Mouse (Mus musculus): ENCODE results near the gene Dcbld1.

DNA sequence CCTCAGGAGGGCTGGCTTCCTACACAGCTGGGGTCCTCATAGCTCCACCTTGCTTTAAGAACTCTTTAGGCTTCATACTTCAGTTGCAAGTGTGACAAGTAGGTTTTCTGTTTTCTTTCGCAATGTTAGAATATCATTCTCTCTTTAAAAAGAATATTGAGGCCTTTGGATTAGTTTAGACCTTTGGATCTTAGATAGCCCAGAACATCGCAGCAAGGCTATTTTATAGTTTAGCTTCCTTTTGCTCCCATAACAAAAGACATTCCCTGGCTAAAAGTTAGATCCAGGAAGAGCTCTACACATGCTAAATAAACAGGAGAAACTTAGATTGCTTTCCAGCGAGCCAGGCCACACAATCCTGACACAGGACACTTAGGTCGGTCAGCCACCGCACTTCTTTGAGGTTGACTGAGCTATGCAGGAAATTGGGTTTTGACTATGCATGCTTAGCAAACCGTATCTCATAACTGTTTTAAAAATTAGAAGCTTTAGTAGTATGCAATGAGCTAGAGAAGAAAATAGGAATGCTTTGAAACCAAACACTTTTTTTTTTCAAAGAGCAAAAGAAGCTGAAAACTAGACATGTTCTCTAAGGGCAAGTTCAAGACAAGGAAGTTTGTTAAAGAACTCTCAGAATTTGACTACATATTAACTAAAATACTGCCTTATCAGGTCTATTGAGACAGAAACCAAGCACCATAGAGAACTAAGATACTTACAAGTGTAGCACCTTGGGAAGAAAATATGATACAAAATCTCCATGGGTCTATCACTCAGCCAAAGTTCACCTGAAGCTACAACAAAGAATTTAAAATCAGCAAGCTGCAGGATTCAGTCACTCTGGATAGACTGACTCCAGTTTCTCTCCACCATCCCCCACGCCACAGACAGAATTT is 38.2 kb upstream of the Dcbld1 start, which contains the start of gene Ros1:
- TF ChIP-seq CTCF (IDR thresholded peaks at IDR 0.05; ENCODE audit: borderline replicate concordance, control insufficient read depth, extremely low read depth, insufficient read depth, low read length, poor library complexity) (no peak), POLR2A (IDR thresholded peaks at IDR 0.05; ENCODE audit: control insufficient read depth, extremely low read depth, insufficient read depth, low read length, poor library complexity) (no peak)
